9 mouse cellular contexts compared by ENCODE assay signal in genomic region chr2:172378332-172378731, GRCm38 (mm10). TPM values are rescaled to one million over a fixed set of nuclear protein-coding genes. Genes with fewer than 3 reads are reported as not detected.
A peak's percentile ranks its signal among the peaks of the same experiment; 100 is the strongest.
DNase-seq lines count a peak whose midpoint lies in the region; ATAC-seq and TF ChIP-seq lines count a peak whose summit lies in the region.
"Had no signal": no experiment of that assay in that cellular context is flagged by ENCODE, and none has a peak within 500 bp of the region (broad histone marks: within the 10 kb centered on the region; RNA-seq: fewer than 3 reads in every experiment).

No protein-coding gene starts in this region.

- WGBS in midbrain, embryonic 14.5 days = 85% methylated on average over 7 of the region's 7 CpGs

- no peak for TF ChIP-seq POLR2A in MEL (IDR thresholded peaks at IDR 0.05; ENCODE audit: control insufficient read depth in 1 of 2, insufficient read depth in 1 of 2, low read depth in 1 of 2, low read length in 2 of 2, poor library complexity in 1 of 2)
- no peak for TF ChIP-seq POLR2A in cortical plate, adult 2 months (IDR thresholded peaks at IDR 0.05; ENCODE audit: extremely low read depth, insufficient read depth, low read length)

- peaks cover 8% of the 10 kb centered on the region; the same call in 1 of the 2 replicates for H3K79me2 ChIP-seq in MEL (ENCODE audit: control insufficient read depth, insufficient read depth, low read length, poor library complexity)

- H3K27ac ChIP-seq in MEL (ENCODE audit: control insufficient read depth, low read depth, low read length) = no peak overlapping the region
- no peak overlapping the region for H3K27ac ChIP-seq in cortical plate, adult 2 months (ENCODE audit: insufficient read depth, low read length)
- H3K27ac ChIP-seq in midbrain, embryonic 14.5 days (replicated peaks; ENCODE audit: low read depth, low read length) = no peak overlapping the region
- H3K27ac ChIP-seq: stomach, embryonic 15.5 days had no signal

- peak; percentile 24 for DNase-seq in left cerebral cortex, adult 11 months (ENCODE audit: low spot score)
- no peak for DNase-seq in left cerebral cortex, adult 8-10 months (ENCODE audit: low spot score in 2 of 2)
- DNase-seq in MEL (ENCODE audit: low read depth, low spot score) = peak; percentile 55
- DNase-seq in left cerebral cortex, postnatal 14 days (ENCODE audit: low spot score in 2 of 2) = peak; percentile 60 to 72
- peak; percentile 31 for DNase-seq in retina, postnatal 1 day
- DNase-seq in midbrain, embryonic 14.5 days = no peak

- peaks cover 0 to 14% of the 10 kb centered on the region in 2 experiments; a peak in 2 of 4 replicates for H3K36me3 ChIP-seq in MEL (ENCODE audit: control insufficient read depth in 1 of 2, insufficient read depth in 2 of 2, low read length in 2 of 2)
- H3K36me3 ChIP-seq in midbrain, embryonic 14.5 days (ENCODE audit: control insufficient read depth, insufficient read depth, low read length) = peaks cover 92% of the 10 kb centered on the region

- TF ChIP-seq EP300 in MEL (IDR thresholded peaks at IDR 0.05; ENCODE audit: low read depth in 1 of 2, low read length in 2 of 2) = no peak

- H3K4me2 ChIP-seq in midbrain, embryonic 14.5 days (ENCODE audit: low read length) = no peak overlapping the region
- H3K4me2 ChIP-seq: stomach, embryonic 15.5 days had no signal

- ATAC-seq in midbrain, embryonic 14.5 days (ENCODE audit: low FRiP score, low TSS enrichment) = no peak
- ATAC-seq in cerebellum, adult (ENCODE audit: insufficient number of reproducible peaks, low FRiP score, low TSS enrichment) = no peak; the same call in 1 of the 2 replicates

- intact Hi-C loops in left cerebral cortex, postnatal 14 days (cut with DNase I) = no loop called here

- no peaks in the 10 kb centered on the region for H3K9me3 ChIP-seq in MEL (replicated peaks; ENCODE audit: insufficient read depth, low read length)
- H3K9me3 ChIP-seq in midbrain, embryonic 14.5 days (ENCODE audit: control insufficient read depth, low read length) = no peaks in the 10 kb centered on the region
- H3K9me3 ChIP-seq: stomach, embryonic 15.5 days had no signal

- TF ChIP-seq RAD21 in MEL (IDR thresholded peaks at IDR 0.05; ENCODE audit: low read depth, low read length) = peak; percentile 54

- peak; percentile 47 to 61 (median 60) for TF ChIP-seq CTCF in MEL (IDR thresholded peaks at IDR 0.05 in 2 of 3, conservative IDR thresholded peaks at IDR 0.05 in 1 of 3; ENCODE audit: control insufficient read depth in 1 of 3, insufficient read depth in 1 of 3, low read depth in 2 of 3, low read length in 3 of 3, poor library complexity in 1 of 3, severe bottlenecking in 1 of 3)
- peak; percentile 68 for TF ChIP-seq CTCF in cortical plate, adult 2 months (IDR thresholded peaks at IDR 0.05; ENCODE audit: extremely low read depth, insufficient read depth, low read length)

- H3K27me3 ChIP-seq in MEL (ENCODE audit: control insufficient read depth in 1 of 2, insufficient read depth in 2 of 2, low read length in 2 of 2) = no peaks in the 10 kb centered on the region
- no peaks in the 10 kb centered on the region for H3K27me3 ChIP-seq in midbrain, embryonic 14.5 days (ENCODE audit: control insufficient read depth, insufficient read depth, low read length)
- H3K27me3 ChIP-seq: stomach, embryonic 15.5 days had no signal

- H3K4me3 ChIP-seq in MEL (ENCODE audit: control insufficient read depth in 1 of 2, insufficient read depth in 1 of 2, low read depth in 2 of 2, low read length in 2 of 2) = no peak overlapping the region
- no peak overlapping the region for H3K4me3 ChIP-seq in cortical plate, adult 2 months (ENCODE audit: insufficient read depth, low read length)
- no peak overlapping the region for H3K4me3 ChIP-seq in midbrain, embryonic 14.5 days (replicated peaks; ENCODE audit: low read depth, low read length)
- H3K4me3 ChIP-seq: stomach, embryonic 15.5 days had no signal

- no peak overlapping the region for H3K9ac ChIP-seq in MEL (ENCODE audit: control insufficient read depth, low read depth, low read length, poor library complexity, severe bottlenecking)
- H3K9ac ChIP-seq in midbrain, embryonic 14.5 days (replicated peaks; ENCODE audit: low read length) = no peak overlapping the region
- H3K9ac ChIP-seq: stomach, embryonic 15.5 days had no signal

- no peaks in the 10 kb centered on the region for H3K4me1 ChIP-seq in MEL (ENCODE audit: control insufficient read depth in 1 of 2, insufficient read depth in 2 of 2, low read length in 2 of 2)
- no peaks in the 10 kb centered on the region for H3K4me1 ChIP-seq in cortical plate, adult 2 months (ENCODE audit: control insufficient read depth, insufficient read depth, low read length)
- H3K4me1 ChIP-seq in midbrain, embryonic 14.5 days (ENCODE audit: control insufficient read depth, insufficient read depth, low read length) = no peaks in the 10 kb centered on the region
- H3K4me1 ChIP-seq: stomach, embryonic 15.5 days had no signal

TF ChIP-seq in MEL, 35 proteins besides CTCF, POLR2A, EP300 and RAD21:
- TF ChIP-seq TBP (IDR thresholded peaks at IDR 0.05; ENCODE audit: low read depth, low read length) (no peak), SMC3 (IDR thresholded peaks at IDR 0.05; ENCODE audit: low read depth, low read length) (peak; percentile 39; the same call in 1 of the 2 replicates)

RNA-seq across cellular contexts. Expression of gene Cstf1, which starts 7.9 kb away (rescaled TPM):
- 10 to 100 TPM; 24.8 to 36.1 (median 29.7) TPM for total RNA-seq in left cerebral cortex, adult 8-10 months (2022)
- 63.3 and 77.4 TPM in 2 replicates for total RNA-seq in MEL (2012; rRNA removed)
- 100 to 1,000 TPM in 1 of 2 experiments, 10 to 100 TPM in 1; 66.9 to 105 TPM for polyA plus RNA-seq in MEL (2012; ENCODE audit: insufficient read depth in 1 of 2, insufficient read length in 2 of 2, low read depth in 1 of 2, low replicate concordance in 2 of 2, missing spikeins in 1 of 2)
- 25.7 and 26.6 TPM in 2 replicates for polyA plus RNA-seq in cortical plate, adult 2 months (2012; rRNA removed)
- total RNA-seq in left cerebral cortex, postnatal 14 days (2021) = 10 to 100 TPM; 22.5 to 25.4 TPM
- 31.8 and 34.6 TPM in 2 replicates for polyA plus RNA-seq in midbrain, embryonic 14.5 days (2014; fragmentation: Nextera tagmentation; extraction: Ambion mirVana)

RNA-seq across cellular contexts. Expression of gene Aurka, which starts 8.0 kb away (rescaled TPM):
- 1 to 10 TPM in 3 of 4 experiments, under 1 TPM in 1; 0.93 to 2.3 (median 1.8) TPM for total RNA-seq in left cerebral cortex, adult 8-10 months (2022)
- total RNA-seq in MEL (2012; rRNA removed) = 110 and 127 TPM in 2 replicates
- polyA plus RNA-seq in MEL (2012; ENCODE audit: insufficient read depth in 1 of 2, insufficient read length in 2 of 2, low read depth in 1 of 2, low replicate concordance in 2 of 2, missing spikeins in 1 of 2) = 100 to 1,000 TPM; 150 to 236 TPM
- 1.1 and 1.7 TPM in 2 replicates for polyA plus RNA-seq in cortical plate, adult 2 months (2012; rRNA removed)
- 1 to 10 TPM; 1.8 to 2.1 TPM for total RNA-seq in left cerebral cortex, postnatal 14 days (2021)
- polyA plus RNA-seq in midbrain, embryonic 14.5 days (2014; fragmentation: Nextera tagmentation; extraction: Ambion mirVana) = 14.0 and 25.4 TPM in 2 replicates

RNA-seq across cellular contexts. Expression of gene Cass4, which starts 15.3 kb away (rescaled TPM):
- under 1 TPM; 0.19 to 0.46 (median 0.37) TPM for total RNA-seq in left cerebral cortex, adult 8-10 months (2022)
- total RNA-seq in MEL (2012; rRNA removed) = 0.35 and 0.49 TPM in 2 replicates
- 1 to 10 TPM in 1 of 2 experiments, not detected in 1; 5.5 TPM for polyA plus RNA-seq in MEL (2012; ENCODE audit: insufficient read depth in 1 of 2, insufficient read length in 2 of 2, low read depth in 1 of 2, low replicate concordance in 2 of 2, missing spikeins in 1 of 2)
- 0.45 and 0.46 TPM in 2 replicates for polyA plus RNA-seq in cortical plate, adult 2 months (2012; rRNA removed)
- total RNA-seq in left cerebral cortex, postnatal 14 days (2021) = under 1 TPM; 0.53 to 0.85 TPM
- polyA plus RNA-seq in midbrain, embryonic 14.5 days (2014; fragmentation: Nextera tagmentation; extraction: Ambion mirVana) = 0.19 and 0.28 TPM in 2 replicates

RNA-seq across cellular contexts. Expression of gene Fam210b, which starts 33.0 kb away (rescaled TPM):
- 10 to 100 TPM; 14.2 to 17.6 (median 16.2) TPM for total RNA-seq in left cerebral cortex, adult 8-10 months (2022)
- total RNA-seq in MEL (2012; rRNA removed) = 2.7 and 3.5 TPM in 2 replicates
- polyA plus RNA-seq in MEL (2012; ENCODE audit: insufficient read depth in 1 of 2, insufficient read length in 2 of 2, low read depth in 1 of 2, low replicate concordance in 2 of 2, missing spikeins in 1 of 2) = 10 to 100 TPM in 1 of 2 experiments, not detected in 1; 11.4 TPM
- 12.6 and 13.0 TPM in 2 replicates for polyA plus RNA-seq in cortical plate, adult 2 months (2012; rRNA removed)
- total RNA-seq in left cerebral cortex, postnatal 14 days (2021) = 10 to 100 TPM; 13.9 to 15.8 TPM
- polyA plus RNA-seq in midbrain, embryonic 14.5 days (2014; fragmentation: Nextera tagmentation; extraction: Ambion mirVana) = 15.4 and 21.6 TPM in 2 replicates

Comparison
In these comparisons a context has a peak if more than half of its experiments do, and no peak if none do; other contexts are left out.
1. DNase-seq: peak in left cerebral cortex, adult 11 months (single experiment), MEL (single experiment), left cerebral cortex, postnatal 14 days (2 of 2) and retina, postnatal 1 day (single experiment); none in left cerebral cortex, adult 8-10 months (0 of 2) and midbrain, embryonic 14.5 days (single experiment).
2. RNA of gene Aurka, which starts 8.0 kb away (total RNA-seq): 110 to 127 TPM in MEL; 1.8 to 2.1 TPM in left cerebral cortex, postnatal 14 days and 0.93 to 2.3 TPM in left cerebral cortex, adult 8-10 months; every median in the first group is over 10 times any median in the second.